Mouse (Mus musculus) testis, adult 2 months (tissue): ENCODE measurements around the gene Rpl9-ps6. TPM values are rescaled to one million over a fixed set of nuclear protein-coding genes. Genes with fewer than 3 reads are reported as not detected.

ENCODE experiments used
- H3K27ac ChIP-seq: fragments of 200-500 bp; 2 replicates; pipeline ENCODE4 v1.5.1; 2012; ENCODE audit warnings: low read depth, low read length; ENCODE audit not compliant: control insufficient read depth, insufficient read depth
- H3K27me3 ChIP-seq: fragments of 200-500 bp; 2 replicates; pipeline ENCODE4 v1.6.1; 2012; ENCODE audit warnings: mild to moderate bottlenecking, low read length, moderate library complexity; ENCODE audit not compliant: control insufficient read depth, insufficient read depth
- H3K36me3 ChIP-seq: fragments of 200-500 bp; 2 replicates; pipeline ENCODE4 v1.6.1; 2012; ENCODE audit warnings: mild to moderate bottlenecking, low read length; ENCODE audit not compliant: control insufficient read depth, insufficient read depth
- H3K4me1 ChIP-seq: fragments of 200-500 bp; 2 replicates; pipeline ENCODE4 v1.6.1; 2012; ENCODE audit warnings: low read length; ENCODE audit not compliant: control insufficient read depth, insufficient read depth
- H3K4me3 ChIP-seq: fragments of 200-500 bp; 2 replicates; pipeline ENCODE4 v1.5.1; 2012; ENCODE audit warnings: low read depth, mild to moderate bottlenecking, low read length, moderate library complexity, mixed read lengths; ENCODE audit not compliant: control insufficient read depth
- CTCF ChIP-seq: fragments of 200-500 bp; IDR thresholded peaks from 2 replicates; pipeline ENCODE4 v1.5.1; 2012; ENCODE audit warnings: low read depth, mild to moderate bottlenecking, inconsistent platforms, low read length, moderate library complexity; ENCODE audit not compliant: control insufficient read depth, insufficient read depth, insufficient replicate concordance
- POLR2A ChIP-seq: fragments of 200-500 bp; IDR thresholded peaks from 2 replicates; pipeline ENCODE4 v1.6.1; 2012; ENCODE audit warnings: low read depth, mild to moderate bottlenecking, inconsistent platforms, low read length, moderate library complexity; ENCODE audit not compliant: control insufficient read depth
- polyA plus RNA-seq: library from polyadenylated mRNA; depleted of rRNA; stranded (reverse); fragments of >200 nt; gene quantifications from 2 replicates; pipeline ENCODE4 v1.2.3, GENCODE M21; 2012

Gene Rpl9-ps6
- polyA plus RNA-seq, 1 experiment, result 4.6 TPM

DNA sequence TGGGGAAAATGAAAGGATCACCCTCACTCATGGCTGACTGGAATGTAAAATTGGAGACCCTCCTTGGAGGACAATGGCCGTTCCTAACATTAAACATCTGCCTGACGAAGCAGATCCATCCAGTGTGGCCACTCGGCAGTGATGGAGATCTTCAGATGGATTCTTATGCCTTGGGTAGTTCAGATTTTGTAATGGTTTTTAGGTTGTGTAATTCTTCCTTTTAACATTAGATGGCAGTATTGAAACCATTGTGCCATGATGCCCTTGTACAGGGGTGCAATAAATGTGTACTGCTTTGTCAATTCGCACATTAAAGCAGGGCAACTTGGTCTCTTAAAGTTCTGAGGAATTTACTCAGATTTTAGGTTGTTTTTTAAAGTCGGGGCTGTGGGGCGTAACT, 35.0 kb upstream of the Rpl9-ps6 start:
- no peaks in the 10 kb centered on the region for H3K36me3 ChIP-seq
- no peaks in the 10 kb centered on the region for H3K27me3 ChIP-seq

DNA sequence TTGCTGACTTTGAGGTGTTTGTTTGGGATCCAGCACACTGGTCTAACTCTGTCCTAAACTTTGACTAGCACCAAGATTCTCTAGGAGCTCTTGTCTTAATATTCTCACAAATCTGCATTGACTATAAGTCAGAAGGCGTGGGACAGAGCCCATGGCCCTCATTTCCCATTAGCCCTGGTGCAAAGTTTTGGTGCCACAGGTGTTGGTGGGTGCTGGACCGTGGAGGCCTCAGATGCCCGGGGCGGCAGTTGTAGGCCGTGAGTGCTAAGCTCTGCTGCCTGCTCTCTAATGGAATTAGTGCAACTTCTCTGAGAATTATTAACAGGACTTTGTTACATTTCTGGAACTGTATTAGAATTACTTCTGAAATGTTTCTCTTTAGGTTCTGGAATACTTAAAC, 31.6 kb upstream of the Rpl9-ps6 start:
- 0 out of 2 replicates have a peak, but pooled peaks cover 2% of the 10 kb centered on the region for H3K4me1 ChIP-seq
- no peak overlapping the region for H3K27ac ChIP-seq
- no peak for TF ChIP-seq CTCF
- no peaks in the 10 kb centered on the region for H3K27me3 ChIP-seq
- no peaks in the 10 kb centered on the region for H3K36me3 ChIP-seq
- H3K4me3 ChIP-seq, result no peak overlapping the region

More for the DNA sequence above, 35.0 kb upstream of the Rpl9-ps6 start:
- no peak overlapping the region for H3K4me3 ChIP-seq
- H3K27ac ChIP-seq, result no peak overlapping the region
- H3K4me1 ChIP-seq, result no peaks in the 10 kb centered on the region
- TF ChIP-seq POLR2A (no peak), CTCF (no peak)

DNA sequence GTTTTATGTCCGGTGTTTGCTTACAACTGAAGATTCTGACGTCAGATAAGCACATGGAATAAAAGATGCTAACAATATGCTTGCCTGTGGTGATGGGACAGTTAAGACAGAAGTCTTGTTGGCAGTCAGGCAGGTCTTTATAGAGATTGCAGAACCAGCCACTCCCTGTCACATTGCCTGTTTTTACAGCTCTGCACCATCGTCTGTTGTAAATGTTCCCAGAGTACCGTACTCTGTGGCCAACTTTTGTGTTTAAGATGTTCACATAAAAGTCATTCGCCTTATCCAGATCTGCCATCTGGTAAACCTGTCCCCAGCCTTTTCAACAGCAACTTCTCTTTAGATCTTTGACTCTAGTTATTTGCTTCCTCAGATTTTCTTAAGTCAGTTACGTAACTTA, 31.0 kb upstream of the Rpl9-ps6 start:
- no peak overlapping the region for H3K27ac ChIP-seq
- 0 out of 2 replicates have a peak, but pooled peaks cover 2% of the 10 kb centered on the region for H3K4me1 ChIP-seq
- H3K27me3 ChIP-seq, result no peaks in the 10 kb centered on the region
- no peak overlapping the region for H3K4me3 ChIP-seq
- TF ChIP-seq POLR2A, result no peak
- TF ChIP-seq CTCF, result no peak
- H3K36me3 ChIP-seq, result no peaks in the 10 kb centered on the region

DNA sequence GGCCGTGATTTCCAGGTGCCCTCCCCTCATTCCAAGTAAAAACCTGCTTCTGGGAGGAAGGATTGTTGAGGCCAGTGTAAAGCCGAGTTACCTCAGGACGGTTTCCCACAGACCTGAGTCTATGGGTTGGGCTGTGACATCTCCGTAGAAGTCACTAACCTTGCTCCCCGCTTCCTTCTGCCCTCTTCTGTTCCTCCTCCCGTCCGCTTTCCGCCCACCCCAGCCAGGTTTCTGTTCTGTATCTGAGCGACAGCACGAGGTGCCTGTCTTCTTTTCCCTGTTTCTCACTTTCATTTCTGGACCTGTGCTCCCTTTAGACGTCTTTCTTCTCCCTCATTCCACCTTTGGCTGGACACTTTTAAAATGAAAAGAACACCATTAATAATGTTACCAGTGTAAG, 28.7 kb upstream of the Rpl9-ps6 start:
- TF ChIP-seq CTCF, result no peak
- TF ChIP-seq POLR2A, result no peak
- peak overlapping the region; percentile 25; the same call in 1 of the 2 replicates for H3K4me3 ChIP-seq
- H3K27me3 ChIP-seq, result no peaks in the 10 kb centered on the region
- H3K36me3 ChIP-seq, result no peaks in the 10 kb centered on the region
- H3K27ac ChIP-seq, result no peak overlapping the region
- 0 out of 2 replicates have a peak, but pooled peaks cover 2% of the 10 kb centered on the region for H3K4me1 ChIP-seq

DNA sequence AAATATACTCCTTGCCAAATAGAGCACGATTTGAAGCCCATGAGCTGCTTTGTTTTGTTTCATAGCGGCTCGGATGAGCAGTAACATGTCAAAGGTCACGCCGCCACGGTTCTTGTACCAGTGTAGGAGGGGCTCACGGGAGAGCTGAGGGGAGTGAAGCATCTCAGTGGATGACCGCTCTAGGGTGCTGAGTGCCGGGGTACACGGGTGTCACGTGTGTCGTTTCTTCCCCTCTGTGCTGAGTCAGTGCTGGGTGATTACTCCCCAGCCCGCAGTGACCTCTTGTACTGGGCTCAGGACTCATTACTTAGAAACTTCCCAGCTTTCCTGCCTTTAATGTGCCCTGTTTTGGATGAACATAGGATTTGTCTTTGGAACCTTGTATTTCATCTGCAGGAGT, 28.2 kb upstream of the Rpl9-ps6 start:
- TF ChIP-seq CTCF (no peak), POLR2A (no peak)
- H3K27me3 ChIP-seq, result no peaks in the 10 kb centered on the region
- H3K4me1 ChIP-seq, result 0 out of 2 replicates have a peak, but pooled peaks cover 2% of the 10 kb centered on the region
- H3K36me3 ChIP-seq, result no peaks in the 10 kb centered on the region
- no peak overlapping the region for H3K27ac ChIP-seq
- peak overlapping the region; percentile 58 for H3K4me3 ChIP-seq

DNA sequence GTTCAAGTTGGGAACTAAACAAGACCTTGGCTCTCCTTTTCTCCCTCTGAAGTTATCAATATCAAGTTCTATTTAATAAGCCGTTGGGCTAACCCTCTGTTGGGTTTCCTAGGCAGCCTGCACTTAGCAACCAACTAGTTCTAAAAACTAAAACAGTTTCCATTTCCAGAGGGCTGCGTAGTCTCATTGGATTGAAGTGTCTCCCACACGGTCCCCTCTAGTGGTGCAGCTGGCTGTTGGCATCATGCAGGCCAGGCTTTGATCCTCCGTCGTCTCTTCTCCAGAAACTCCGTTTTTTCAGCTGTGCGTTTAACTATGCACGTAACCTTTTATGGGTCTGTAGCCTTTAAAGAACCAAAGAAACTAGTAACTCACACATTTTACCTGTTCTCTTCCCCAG, 27.1 kb upstream of the Rpl9-ps6 start:
- TF ChIP-seq CTCF (no peak), POLR2A (no peak)
- no peaks in the 10 kb centered on the region for H3K36me3 ChIP-seq
- no peaks in the 10 kb centered on the region for H3K27me3 ChIP-seq
- H3K27ac ChIP-seq, result no peak overlapping the region
- H3K4me1 ChIP-seq, result 0 out of 2 replicates have a peak, but pooled peaks cover 2% of the 10 kb centered on the region
- no peak overlapping the region; the same call in 1 of the 2 replicates for H3K4me3 ChIP-seq

DNA sequence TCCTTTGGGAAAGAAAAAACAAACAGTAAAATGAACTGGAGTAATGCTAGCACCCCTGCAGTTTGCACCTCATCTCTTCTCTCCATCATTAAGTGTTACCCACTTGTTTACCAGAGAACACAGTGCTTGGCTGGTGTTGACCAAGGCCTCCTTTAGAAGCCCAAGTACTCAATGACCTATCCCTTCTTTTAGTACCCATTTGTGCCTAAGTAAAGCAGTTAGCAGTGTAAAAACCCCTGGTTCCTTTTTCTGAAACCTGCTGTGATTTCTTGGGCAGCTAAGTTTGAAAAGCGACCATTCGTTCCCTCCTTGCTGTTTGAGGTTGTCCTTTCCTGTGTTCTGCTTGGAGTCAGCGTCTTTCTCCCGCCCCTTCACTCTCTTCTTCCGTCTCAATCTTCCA, 26.6 kb upstream of the Rpl9-ps6 start:
- H3K27ac ChIP-seq, result no peak overlapping the region
- no peak for TF ChIP-seq POLR2A
- TF ChIP-seq CTCF, result no peak
- H3K36me3 ChIP-seq, result no peaks in the 10 kb centered on the region
- H3K4me1 ChIP-seq, result 0 out of 2 replicates have a peak, but pooled peaks cover 2% of the 10 kb centered on the region
- H3K4me3 ChIP-seq, result no peak overlapping the region
- no peaks in the 10 kb centered on the region for H3K27me3 ChIP-seq

DNA sequence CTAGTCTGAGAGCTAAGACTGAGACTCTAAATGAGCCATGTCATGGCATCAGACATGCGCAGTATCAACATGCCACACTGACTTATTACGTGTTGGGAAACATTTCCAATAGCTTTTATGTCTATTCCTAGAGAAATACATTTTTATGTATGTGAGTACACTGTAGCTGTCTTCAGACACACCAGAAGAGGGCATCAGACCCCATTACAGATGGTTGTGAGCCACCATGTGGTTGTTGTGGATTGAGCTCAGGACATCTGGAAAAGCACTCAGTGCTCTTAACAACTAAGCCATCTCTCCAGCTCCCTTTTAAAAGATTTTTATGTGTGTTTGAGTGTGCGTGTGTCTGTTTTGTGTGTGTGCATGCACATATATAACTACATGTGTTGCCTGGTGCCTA, 26.0 kb upstream of the Rpl9-ps6 start:
- Histone ChIP-seq H3K27ac (no peak overlapping the region), H3K36me3 (no peaks in the 10 kb centered on the region), H3K27me3 (no peaks in the 10 kb centered on the region), H3K4me3 (no peak overlapping the region), H3K4me1 (0 out of 2 replicates have a peak, but pooled peaks cover 2% of the 10 kb centered on the region)
- TF ChIP-seq POLR2A, result no peak
- no peak for TF ChIP-seq CTCF
